Mouse (Mus musculus): ENCODE data around the gene Xbp1. TPM values are rescaled to one million over a fixed set of nuclear protein-coding genes. Genes with fewer than 3 reads are reported as not detected.
"Not testable (repeated sequence)": the region's sequence is repeated elsewhere in the genome, so short reads cannot be mapped to it uniquely, and the experiment has no call there.

Gene Xbp1
- polyA plus RNA-seq, 1 experiment from 2014 or later: 238 TPM

DNA sequence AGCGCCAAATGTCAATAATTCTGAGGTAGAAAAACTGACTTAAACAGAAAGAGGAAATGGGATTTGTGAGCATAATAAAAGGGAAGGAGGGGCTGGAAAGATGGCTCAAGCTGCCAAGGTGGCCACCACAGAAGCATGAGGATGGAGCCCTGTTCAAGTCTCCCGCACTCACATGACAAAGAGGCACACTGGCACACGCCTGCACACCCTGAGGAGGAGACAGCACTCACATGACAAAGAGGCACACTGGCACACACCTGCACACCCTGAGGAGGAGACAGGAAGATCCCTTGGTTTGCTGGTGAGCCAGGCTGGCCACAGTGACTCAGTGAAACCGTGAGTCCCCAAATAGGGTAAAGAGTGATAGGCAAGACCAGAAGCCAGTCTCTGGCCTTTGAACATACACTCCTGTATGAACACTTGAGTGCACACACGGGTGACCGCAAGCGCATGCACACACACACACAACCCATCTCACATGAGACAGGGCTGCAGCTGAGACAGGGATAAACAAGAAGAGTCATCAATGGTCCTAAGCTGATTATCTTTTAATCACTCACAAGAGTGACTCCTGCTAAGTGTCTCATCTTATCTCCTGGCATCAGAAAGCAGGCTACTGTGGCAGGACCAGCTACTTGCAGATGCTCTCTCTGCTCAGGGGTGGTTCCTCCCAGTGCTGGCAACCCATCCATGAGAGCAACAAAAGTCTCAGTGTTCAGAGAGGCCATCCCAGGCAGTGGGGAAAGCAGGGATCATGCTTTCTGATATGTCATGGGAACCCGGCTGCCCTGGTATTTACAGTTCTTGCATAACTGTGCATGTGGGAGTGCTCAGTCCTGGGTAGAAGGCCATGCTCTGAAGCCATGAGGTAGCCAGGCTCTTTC is 11.0 kb upstream of the Xbp1 start:
- no peak for ATAC-seq (ENCODE audit: insufficient number of reproducible peaks, low FRiP score, low TSS enrichment, low read depth)
- Histone ChIP-seq H3K4me3 (no peak overlapping the region), H3K9ac (no peak overlapping the region), H3K9me3 (no peaks in the 10 kb centered on the region), H3K36me3 (no peaks in the 10 kb centered on the region), H3K27ac (no peak overlapping the region), H3K4me2 (no peak overlapping the region), H3K27me3 (no peaks in the 10 kb centered on the region), H3K4me1 (no peaks in the 10 kb centered on the region)
- WGBS: 75% methylated on average over 8 of the region's 8 CpGs

DNA sequence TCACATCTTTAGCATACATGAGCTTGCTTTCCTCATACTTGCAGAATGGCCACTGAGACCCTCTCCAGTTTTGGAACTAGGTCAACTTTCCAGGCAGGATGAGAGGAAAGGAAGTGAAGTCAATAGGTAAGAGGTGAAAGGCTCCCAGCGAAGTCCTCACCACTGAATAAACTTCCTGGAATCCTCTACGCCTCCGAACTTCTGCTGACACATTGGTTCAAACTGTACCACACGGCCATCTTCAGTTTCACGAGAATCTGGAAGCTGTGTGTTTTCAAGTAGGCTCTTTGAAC is 10.4 kb upstream of the Xbp1 start:
- no peak overlapping the region for H3K4me2 ChIP-seq
- WGBS: 66% methylated on average over 5 of the region's 5 CpGs
- no peak overlapping the region for H3K27ac ChIP-seq
- H3K4me3 ChIP-seq: no peak overlapping the region
- no peak overlapping the region for H3K9ac ChIP-seq
- ATAC-seq (ENCODE audit: insufficient number of reproducible peaks, low FRiP score, low TSS enrichment, low read depth): no peak
- H3K4me1 ChIP-seq: no peaks in the 10 kb centered on the region
- H3K36me3 ChIP-seq: no peaks in the 10 kb centered on the region
- no peaks in the 10 kb centered on the region for H3K9me3 ChIP-seq
- H3K27me3 ChIP-seq: no peaks in the 10 kb centered on the region

DNA sequence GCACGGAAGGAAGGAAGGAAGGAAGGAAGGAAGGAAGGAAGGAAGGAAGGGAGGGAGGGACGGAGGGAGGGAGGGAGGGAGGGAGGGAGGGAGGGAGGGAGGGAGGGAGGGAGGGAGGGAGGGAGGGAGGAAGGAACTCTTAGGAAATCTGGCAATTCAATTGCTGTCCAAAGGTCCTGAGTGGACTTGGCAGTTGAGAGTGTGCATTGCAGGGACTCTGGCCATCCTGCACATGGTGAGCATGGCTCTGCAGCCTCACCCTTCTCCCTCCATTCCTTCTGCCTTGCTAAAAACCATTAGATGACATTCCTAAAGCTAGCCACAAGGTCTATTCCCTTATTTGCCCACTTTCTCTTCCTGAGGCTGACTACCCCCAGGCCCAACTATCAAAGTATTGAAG is 9.8 kb upstream of the Xbp1 start:
- ATAC-seq (ENCODE audit: insufficient number of reproducible peaks, low FRiP score, low TSS enrichment, low read depth); H3K4me1 ChIP-seq: not testable (repeated sequence)
- no CpG with 5 or more reads among the region's 2 CpGs for WGBS

DNA sequence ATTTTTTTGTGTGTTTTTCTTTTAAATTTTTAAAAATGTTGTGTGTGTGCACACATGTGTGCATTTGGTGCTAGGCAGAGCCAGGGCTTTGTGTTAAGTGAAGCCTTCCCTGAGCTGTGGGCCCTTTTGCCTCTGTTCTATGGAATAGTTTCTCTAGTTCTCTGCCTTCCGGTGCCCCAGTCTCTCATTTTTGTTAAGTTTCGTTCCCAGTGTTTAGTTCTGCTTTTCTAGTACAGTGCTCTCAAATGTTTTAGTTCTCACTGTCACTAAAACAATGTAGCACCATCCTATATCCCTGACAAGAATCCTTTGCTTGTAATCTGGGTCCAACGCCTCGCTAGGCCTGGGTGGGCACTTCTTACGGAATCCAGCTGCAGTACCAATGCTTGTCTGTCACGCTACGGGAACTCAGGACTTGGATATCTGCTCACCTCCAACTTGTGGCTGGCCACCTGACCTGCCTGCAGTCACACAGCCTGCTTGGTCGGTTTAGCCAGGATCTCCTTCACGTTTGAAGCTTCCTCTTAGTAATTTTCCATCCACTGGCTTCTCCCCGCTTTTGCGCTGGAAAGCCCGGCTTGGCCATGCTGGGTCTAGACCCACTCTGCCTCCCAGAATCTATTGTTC is 8.2 kb upstream of the Xbp1 start:
- H3K9me3 ChIP-seq: no peaks in the 10 kb centered on the region
- H3K4me2 ChIP-seq: no peak overlapping the region
- H3K9ac ChIP-seq: no peak overlapping the region
- H3K27me3 ChIP-seq: no peaks in the 10 kb centered on the region
- no peaks in the 10 kb centered on the region for H3K36me3 ChIP-seq
- WGBS: 74% methylated on average over 12 of the region's 12 CpGs
- H3K4me3 ChIP-seq: no peak overlapping the region
- no peaks in the 10 kb centered on the region for H3K4me1 ChIP-seq
- no peak overlapping the region for H3K27ac ChIP-seq
- ATAC-seq (ENCODE audit: insufficient number of reproducible peaks, low FRiP score, low TSS enrichment, low read depth): no peak

More for the DNA sequence above, 9.8 kb upstream of the Xbp1 start:
- H3K4me3 ChIP-seq, H3K9me3 ChIP-seq, H3K9ac ChIP-seq, H3K36me3 ChIP-seq, H3K4me2 ChIP-seq, H3K27me3 ChIP-seq, H3K27ac ChIP-seq: not testable (repeated sequence)

DNA sequence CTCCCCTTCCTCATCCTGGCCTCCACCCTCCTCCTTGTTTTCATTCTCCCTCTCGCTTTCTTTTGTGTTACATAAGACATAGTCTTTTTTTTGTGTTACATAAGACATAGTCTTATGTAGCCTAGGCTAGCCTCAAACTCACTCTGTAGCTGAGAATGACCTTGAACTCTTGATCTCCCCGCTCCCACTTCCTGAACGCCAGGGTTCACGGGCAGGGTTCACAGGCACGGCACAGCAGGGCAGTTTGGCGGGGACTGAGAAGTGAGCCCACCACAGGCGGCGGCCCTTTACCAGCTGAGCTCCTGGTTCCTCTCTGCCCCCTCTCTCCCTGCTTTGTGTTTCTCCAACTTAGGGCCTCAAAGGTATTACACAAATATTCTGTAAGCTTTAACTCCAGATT is 7.5 kb upstream of the Xbp1 start:
- H3K4me2 ChIP-seq: no peak overlapping the region
- no peaks in the 10 kb centered on the region for H3K4me1 ChIP-seq
- H3K27me3 ChIP-seq: no peaks in the 10 kb centered on the region
- H3K4me3 ChIP-seq: no peak overlapping the region
- 79% methylated on average over 8 of the region's 8 CpGs for WGBS
- H3K9ac ChIP-seq: no peak overlapping the region
- ATAC-seq (ENCODE audit: insufficient number of reproducible peaks, low FRiP score, low TSS enrichment, low read depth): no peak
- H3K27ac ChIP-seq: no peak overlapping the region
- no peaks in the 10 kb centered on the region for H3K36me3 ChIP-seq
- H3K9me3 ChIP-seq: no peaks in the 10 kb centered on the region

DNA sequence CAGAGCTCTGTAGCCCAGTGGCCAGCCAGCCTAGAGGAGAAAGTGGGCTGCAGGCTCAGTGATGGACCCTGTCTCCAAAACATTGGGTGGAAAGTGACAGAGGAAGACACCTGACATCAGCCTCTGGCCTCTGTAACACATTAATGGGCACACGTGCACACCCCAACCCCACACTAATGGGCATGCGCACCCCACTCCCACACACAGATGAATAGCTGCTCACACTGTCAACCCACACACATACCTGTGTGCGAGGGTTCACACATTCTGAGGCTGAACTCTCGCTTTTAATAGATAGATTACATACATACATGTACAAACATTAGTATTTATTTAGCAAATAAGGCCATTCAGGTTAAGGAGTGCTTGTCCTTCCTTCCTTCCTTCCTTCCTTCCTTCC is 6.4 kb upstream of the Xbp1 start:
- no peaks in the 10 kb centered on the region for H3K4me1 ChIP-seq
- no peaks in the 10 kb centered on the region for H3K9me3 ChIP-seq
- H3K4me2 ChIP-seq: no peak overlapping the region
- no peak overlapping the region for H3K9ac ChIP-seq
- no peak overlapping the region for H3K4me3 ChIP-seq
- WGBS: 86% methylated on average over 4 of the region's 4 CpGs
- no peaks in the 10 kb centered on the region for H3K27me3 ChIP-seq
- no peak for ATAC-seq (ENCODE audit: insufficient number of reproducible peaks, low FRiP score, low TSS enrichment, low read depth)
- no peak overlapping the region for H3K27ac ChIP-seq
- no peaks in the 10 kb centered on the region for H3K36me3 ChIP-seq

DNA sequence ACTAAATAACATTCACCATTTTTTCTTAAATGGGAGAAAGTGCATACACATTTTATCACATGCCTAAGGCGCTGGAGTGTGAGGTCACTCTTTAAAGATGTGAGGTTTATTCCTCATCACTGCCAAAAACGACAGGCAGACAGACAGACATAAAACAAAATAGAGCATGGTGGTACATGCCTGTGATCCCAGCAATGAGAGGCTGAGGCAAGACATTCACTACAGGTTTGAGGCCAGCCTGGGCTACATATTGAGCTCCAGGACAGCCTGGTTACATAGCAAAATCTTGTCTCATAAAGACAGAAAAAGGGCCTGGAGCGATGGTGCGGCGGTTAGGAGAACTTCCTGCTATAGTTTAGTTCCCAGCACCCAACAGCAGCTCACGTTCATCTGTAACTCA is 5.3 kb upstream of the Xbp1 start:
- 67% methylated on average over 6 of the region's 6 CpGs for WGBS
- no peak for ATAC-seq (ENCODE audit: insufficient number of reproducible peaks, low FRiP score, low TSS enrichment, low read depth)
- Histone ChIP-seq H3K27me3 (no peaks in the 10 kb centered on the region), H3K9me3 (no peaks in the 10 kb centered on the region), H3K36me3 (no peaks in the 10 kb centered on the region), H3K9ac (no peak overlapping the region), H3K4me2 (no peak overlapping the region), H3K27ac (no peak overlapping the region), H3K4me1 (no peaks in the 10 kb centered on the region), H3K4me3 (no peak overlapping the region)

DNA sequence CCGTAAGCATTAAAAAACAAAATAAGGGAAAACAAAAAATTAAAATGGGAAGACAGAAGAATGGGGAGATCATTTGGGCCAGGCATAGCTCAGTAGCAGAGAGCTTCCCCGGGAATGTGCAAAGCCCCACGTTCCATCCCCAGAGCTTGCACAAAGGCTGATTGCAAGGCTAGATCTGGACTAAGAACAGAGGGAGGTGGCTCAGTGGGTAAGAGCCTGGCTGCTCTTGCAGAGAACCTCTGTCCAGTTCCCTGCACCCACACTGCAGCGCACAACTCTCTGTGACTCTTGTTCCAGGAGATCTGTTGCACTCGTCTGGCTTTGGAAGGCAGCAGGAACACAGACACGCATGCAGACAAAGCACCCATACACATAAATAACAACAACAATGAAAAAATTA is 4.8 kb upstream of the Xbp1 start:
- no peaks in the 10 kb centered on the region for H3K27me3 ChIP-seq
- H3K4me1 ChIP-seq: no peaks in the 10 kb centered on the region
- H3K27ac ChIP-seq: no peak overlapping the region
- no peak overlapping the region for H3K9ac ChIP-seq
- H3K4me2 ChIP-seq: no peak overlapping the region
- no peaks in the 10 kb centered on the region for H3K36me3 ChIP-seq
- 83% methylated on average over 6 of the region's 6 CpGs for WGBS
- no peak for ATAC-seq (ENCODE audit: insufficient number of reproducible peaks, low FRiP score, low TSS enrichment, low read depth)
- H3K4me3 ChIP-seq: no peak overlapping the region
- H3K9me3 ChIP-seq: no peaks in the 10 kb centered on the region

DNA sequence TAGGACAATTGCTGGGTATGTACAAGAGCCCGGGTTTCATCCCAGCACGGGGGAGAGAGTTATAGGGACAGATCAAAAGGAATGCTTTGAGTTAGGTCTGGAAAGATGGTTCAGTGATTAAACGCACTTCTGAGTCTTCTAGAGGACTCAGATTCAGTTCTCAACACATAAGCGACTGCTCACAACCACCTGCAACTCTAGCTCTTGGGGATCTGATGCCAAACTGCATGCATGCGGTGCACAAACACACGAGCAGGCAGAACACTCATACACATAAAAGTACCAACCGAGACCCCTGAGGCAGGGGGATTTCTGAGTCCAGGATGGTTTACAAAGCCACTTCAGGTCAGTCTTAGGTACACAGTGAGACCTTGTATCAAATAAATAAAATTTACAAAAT is 4.3 kb upstream of the Xbp1 start:
- H3K4me2 ChIP-seq: no peak overlapping the region
- no peaks in the 10 kb centered on the region for H3K9me3 ChIP-seq
- 70% methylated on average over 7 of the region's 7 CpGs for WGBS
- no peak overlapping the region for H3K9ac ChIP-seq
- no peak overlapping the region for H3K27ac ChIP-seq
- no peaks in the 10 kb centered on the region for H3K36me3 ChIP-seq
- no peaks in the 10 kb centered on the region for H3K4me1 ChIP-seq
- H3K27me3 ChIP-seq: no peaks in the 10 kb centered on the region
- no peak for ATAC-seq (ENCODE audit: insufficient number of reproducible peaks, low FRiP score, low TSS enrichment, low read depth)
- H3K4me3 ChIP-seq: no peak overlapping the region

DNA sequence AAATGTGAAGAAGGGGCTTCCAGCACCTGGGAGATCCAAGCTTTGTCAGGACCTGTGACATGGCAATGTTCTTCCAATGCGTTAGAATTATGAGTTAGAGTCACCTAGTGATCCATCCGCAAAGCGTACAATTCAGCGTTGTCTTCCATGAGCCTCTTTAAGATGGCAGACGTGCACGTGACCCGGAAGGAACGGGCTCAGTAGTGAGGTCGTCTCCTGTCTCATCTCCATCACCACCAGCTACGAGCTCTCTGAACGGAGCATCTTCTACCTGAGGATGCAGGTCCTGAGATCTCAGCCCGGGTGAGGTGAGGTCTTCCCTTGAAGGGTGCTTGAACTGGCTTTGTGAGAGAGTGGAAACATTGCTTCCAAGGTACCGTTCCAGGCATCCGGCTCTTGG is 3.8 kb upstream of the Xbp1 start:
- Histone ChIP-seq H3K4me3 (no peak overlapping the region), H3K9ac (no peak overlapping the region), H3K36me3 (no peaks in the 10 kb centered on the region), H3K27ac (no peak overlapping the region), H3K9me3 (no peaks in the 10 kb centered on the region), H3K4me1 (no peaks in the 10 kb centered on the region), H3K4me2 (no peak overlapping the region), H3K27me3 (no peaks in the 10 kb centered on the region)
- ATAC-seq (ENCODE audit: insufficient number of reproducible peaks, low FRiP score, low TSS enrichment, low read depth): no peak
- 94% methylated on average over 14 of the region's 14 CpGs for whole genome bisulfite sequencing

DNA sequence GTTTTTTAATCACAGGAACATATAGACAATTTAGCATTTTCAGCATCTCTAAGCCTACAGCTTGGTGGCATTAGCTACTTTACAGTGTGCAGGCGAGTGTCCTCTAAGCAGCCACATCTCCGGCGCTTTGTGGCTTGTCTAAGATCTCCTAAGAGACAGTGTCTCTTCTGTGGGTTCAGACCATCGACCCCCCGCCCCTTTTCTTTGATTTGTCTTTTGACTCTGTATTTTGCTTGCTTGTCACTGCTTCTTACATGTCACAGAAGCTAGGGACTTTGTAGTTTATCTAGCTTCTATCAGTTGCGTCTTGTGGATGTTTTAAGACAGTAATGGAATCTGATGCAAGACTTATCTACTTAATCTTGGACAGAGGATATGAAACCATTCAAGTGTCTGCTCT is 3.1 kb upstream of the Xbp1 start:
- no peaks in the 10 kb centered on the region for H3K27me3 ChIP-seq
- H3K36me3 ChIP-seq: peaks cover under 1% of the 10 kb centered on the region; the same call in 1 of the 2 replicates
- H3K4me3 ChIP-seq: no peak overlapping the region
- H3K4me2 ChIP-seq: no peak overlapping the region
- no peak for ATAC-seq (ENCODE audit: insufficient number of reproducible peaks, low FRiP score, low TSS enrichment, low read depth)
- H3K4me1 ChIP-seq: peaks cover 5% of the 10 kb centered on the region
- H3K27ac ChIP-seq: no peak overlapping the region
- no peak overlapping the region for H3K9ac ChIP-seq
- no peaks in the 10 kb centered on the region for H3K9me3 ChIP-seq
- 88% methylated on average over 6 of the region's 6 CpGs for WGBS

DNA sequence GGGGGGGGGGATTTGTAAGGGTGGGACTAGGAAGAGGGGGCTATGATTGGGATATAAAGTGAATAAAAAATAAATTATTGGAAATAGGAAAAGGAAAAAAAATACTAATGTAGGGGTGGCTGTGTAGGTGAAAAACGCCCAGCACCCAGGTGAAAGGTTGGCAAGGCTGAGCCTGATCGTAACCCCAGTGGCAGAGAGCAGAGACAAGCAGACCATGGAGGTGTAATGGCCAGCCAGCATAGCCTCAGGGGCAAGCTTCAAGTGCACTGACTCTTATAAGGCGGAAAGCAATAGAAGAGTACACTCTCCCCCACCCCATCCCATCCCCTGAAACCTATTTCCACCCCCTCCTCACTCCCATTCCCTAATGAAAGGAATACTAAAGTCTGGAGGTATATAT is 778 bp upstream of the Xbp1 start:
- Histone ChIP-seq H3K4me1 (peaks cover 23% of the 10 kb centered on the region), H3K36me3 (peaks cover 22% of the 10 kb centered on the region), H3K27me3 (no peaks in the 10 kb centered on the region), H3K27ac (peak overlapping the region; percentile 97; the same call in 1 of the 2 replicates), H3K9ac (no peak overlapping the region), H3K4me3 (no peak overlapping the region), H3K9me3 (no peaks in the 10 kb centered on the region), H3K4me2 (peak overlapping the region; percentile 59)
- ATAC-seq (ENCODE audit: insufficient number of reproducible peaks, low FRiP score, low TSS enrichment, low read depth): no peak
- WGBS: 78% methylated on average over 3 of the region's 3 CpGs

DNA sequence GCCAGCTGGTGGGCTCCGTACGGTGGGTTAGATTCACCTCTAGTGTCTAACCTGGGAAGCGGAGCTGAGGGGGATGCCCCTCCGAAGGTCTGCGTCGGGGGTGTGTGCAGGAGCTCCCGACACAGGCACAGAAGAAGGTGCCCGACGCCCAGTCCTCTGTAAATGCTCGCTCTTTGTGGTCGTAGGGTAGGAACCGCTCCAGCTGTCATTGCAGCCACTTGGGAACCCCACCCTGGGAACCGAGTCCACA is 732 bp downstream of the Xbp1 start:
- no peaks in the 10 kb centered on the region for H3K27me3 ChIP-seq
- peak overlapping the region; percentile 97 for H3K27ac ChIP-seq
- peak overlapping the region; percentile 96 for H3K9ac ChIP-seq
- H3K9me3 ChIP-seq: no peaks in the 10 kb centered on the region
- peaks cover 23% of the 10 kb centered on the region for H3K4me1 ChIP-seq
- H3K4me3 ChIP-seq: peak overlapping the region; percentile 100
- peaks cover 37% of the 10 kb centered on the region for H3K36me3 ChIP-seq
- WGBS: 0% methylated on average over 13 of the region's 13 CpGs
- ATAC-seq (ENCODE audit: insufficient number of reproducible peaks, low FRiP score, low TSS enrichment, low read depth): no peak
- H3K4me2 ChIP-seq: peak overlapping the region; percentile 59
